Mouse (Mus musculus) limb, embryonic 11.5 days (tissue): ENCODE measurements around the gene Prss56. TPM values are rescaled to one million over a fixed set of nuclear protein-coding genes. Genes with fewer than 3 reads are reported as not detected.

ENCODE experiments used
- ATAC-seq: fragments of 200-750 bp; cut with Nextera tagmentation; 2 replicates; pipeline ENCODE4 v1.8.0; 2017; ENCODE audit warnings: low read depth; ENCODE audit not compliant: insufficient number of reproducible peaks, low FRiP score, low TSS enrichment
- DNase-seq: peaks from one replicate; pipeline ENCODE4 v3.0.0-alpha.2; 2015; ENCODE audit warnings: low spot score
- H3K27ac ChIP-seq: fragments of 300-500 bp; sonication (generic); replicated peaks from 2 replicates; pipeline ENCODE4 v1.5.1; 2014; ENCODE audit warnings: low read depth, mild to moderate bottlenecking, low read length
- H3K27me3 ChIP-seq: fragments of 300-500 bp; sonication (generic); 2 replicates; pipeline ENCODE4 v1.6.1; 2014; ENCODE audit warnings: mild to moderate bottlenecking, low read length, mixed read lengths; ENCODE audit not compliant: control insufficient read depth, insufficient read depth
- H3K36me3 ChIP-seq: fragments of 300-500 bp; sonication (generic); 2 replicates; pipeline ENCODE4 v1.6.1; 2014; ENCODE audit warnings: mild to moderate bottlenecking, low read length, moderate library complexity, mixed read lengths; ENCODE audit not compliant: control insufficient read depth, insufficient read depth
- H3K4me1 ChIP-seq: fragments of 300-500 bp; sonication (generic); 2 replicates; pipeline ENCODE4 v1.6.1; 2014; ENCODE audit warnings: low read length, mixed read lengths; ENCODE audit not compliant: control insufficient read depth, insufficient read depth
- H3K4me2 ChIP-seq: fragments of 300-500 bp; sonication (generic); 2 replicates; pipeline ENCODE4 v1.6.1; 2014; ENCODE audit warnings: low read depth, mild to moderate bottlenecking, moderate library complexity; ENCODE audit not compliant: severe bottlenecking
- H3K4me3 ChIP-seq: fragments of 300-500 bp; sonication (generic); 2 replicates; pipeline ENCODE4 v1.5.1; 2014; ENCODE audit warnings: low read depth, low read length
- H3K9ac ChIP-seq: fragments of 300-500 bp; sonication (generic); 2 replicates; pipeline ENCODE4 v1.6.1; 2014; ENCODE audit warnings: mild to moderate bottlenecking, low read length
- H3K9me3 ChIP-seq: fragments of 300-500 bp; sonication (generic); 2 replicates; pipeline ENCODE4 v1.6.1; 2016; ENCODE audit warnings: low read length; ENCODE audit not compliant: control insufficient read depth
- WGBS: fragments of 180-500 bp; shearing (Covaris S2); extraction: QIAGEN DNeasy Blood & Tissue Kit; methylation state at CpG from one replicate; pipeline ENCODE4 v1.1.7; 2014; 5-methylcytosine and 5-hydroxymethylcytosine counted together
- polyA plus RNA-seq: library from polyadenylated mRNA; unstranded; fragments of >200 nt; fragmentation: Nextera tagmentation; extraction: Ambion mirVana; gene quantifications from 2 replicates; pipeline ENCODE4 v1.2.1, GENCODE M21; 2014

Gene Prss56
- polyA plus RNA-seq, 1 experiment from 2014 or later = not detected

- no peak overlapping the region for H3K9ac ChIP-seq
- no peak overlapping the region for H3K4me3 ChIP-seq
Observed at GRCm38 (mm10) chr1:87174006-87174955, 8.8 kb upstream of the Prss56 start.

GRCm38 (mm10) chr1:87175852-87176292 is 7.2 kb upstream of the Prss56 start:
- no peaks in the 10 kb centered on the region for H3K4me1 ChIP-seq
- H3K9ac ChIP-seq = no peak overlapping the region
- H3K27ac ChIP-seq = no peak overlapping the region
- H3K4me3 ChIP-seq = no peak overlapping the region
- DNase-seq (peak; percentile 72), ATAC-seq (peak; percentile 63; the same call in 1 of the 2 replicates)
- no peak overlapping the region for H3K4me2 ChIP-seq
- WGBS = 21% methylated on average over 11 of the region's 11 CpGs
- no peaks in the 10 kb centered on the region for H3K36me3 ChIP-seq
- peaks cover under 1% of the 10 kb centered on the region; the same call in 1 of the 2 replicates for H3K27me3 ChIP-seq
- H3K9me3 ChIP-seq = no peaks in the 10 kb centered on the region

More at GRCm38 (mm10) chr1:87174006-87174955, 8.8 kb upstream of the Prss56 start:
- no peak overlapping the region for H3K27ac ChIP-seq
- no peaks in the 10 kb centered on the region for H3K9me3 ChIP-seq
- ATAC-seq (0 out of 2 replicates have a peak, but pooled peaks have one; percentile 31), DNase-seq (peak; percentile 83)
- WGBS = 23% methylated on average over 28 of the region's 28 CpGs
- H3K4me2 ChIP-seq = no peak overlapping the region
- peaks cover 9% of the 10 kb centered on the region for H3K27me3 ChIP-seq
- H3K36me3 ChIP-seq = no peaks in the 10 kb centered on the region
- H3K4me1 ChIP-seq = peaks cover 3% of the 10 kb centered on the region; the same call in 1 of the 2 replicates

- ATAC-seq (no peak), DNase-seq (no peak)
- Histone ChIP-seq H3K4me1 (no peaks in the 10 kb centered on the region; the same call in 1 of the 2 replicates), H3K4me2 (no peak overlapping the region), H3K9me3 (no peaks in the 10 kb centered on the region), H3K27ac (no peak overlapping the region), H3K4me3 (no peak overlapping the region), H3K36me3 (no peaks in the 10 kb centered on the region), H3K9ac (no peak overlapping the region), H3K27me3 (peaks cover 36% of the 10 kb centered on the region)
- WGBS = 54% methylated on average over 5 of the region's 5 CpGs
Observed at GRCm38 (mm10) chr1:87180896-87181295, 2.2 kb upstream of the Prss56 start.

- no peak overlapping the region for H3K4me2 ChIP-seq
Observed at GRCm38 (mm10) chr1:87183998-87184750, 1.1 kb downstream of the Prss56 start.

DNA sequence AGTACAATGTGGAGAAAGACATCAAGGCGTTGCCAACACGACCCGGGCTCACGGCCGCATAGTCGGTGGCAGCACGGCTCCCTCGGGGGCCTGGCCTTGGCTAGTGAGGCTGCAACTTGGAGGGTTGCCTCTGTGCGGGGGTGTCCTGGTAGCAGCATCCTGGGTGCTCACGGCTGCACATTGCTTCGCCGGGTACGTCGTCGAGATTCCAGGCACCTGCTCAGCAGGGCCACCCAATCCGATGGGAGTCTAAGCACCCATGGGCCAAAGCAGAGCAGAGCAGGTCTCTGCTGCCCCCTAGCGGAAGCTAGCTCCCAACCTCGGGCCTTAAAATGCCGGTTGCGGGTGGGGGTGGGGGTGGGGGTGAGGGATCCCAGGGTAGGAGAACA is 1.6 kb downstream of the Prss56 start:
- H3K36me3 ChIP-seq = no peaks in the 10 kb centered on the region
- H3K4me1 ChIP-seq = peaks cover 2% of the 10 kb centered on the region; the same call in 1 of the 2 replicates
- 12% methylated on average over 20 of the region's 20 CpGs for WGBS
- H3K4me2 ChIP-seq = no peak overlapping the region
- H3K4me3 ChIP-seq = no peak overlapping the region
- DNase-seq (peak; percentile 69), ATAC-seq (no peak)
- no peak overlapping the region for H3K27ac ChIP-seq
- H3K9ac ChIP-seq = no peak overlapping the region
- H3K9me3 ChIP-seq = no peaks in the 10 kb centered on the region
- peaks cover 44% of the 10 kb centered on the region for H3K27me3 ChIP-seq

More at GRCm38 (mm10) chr1:87183998-87184750, 1.1 kb downstream of the Prss56 start:
- peaks cover 2% of the 10 kb centered on the region; the same call in 1 of the 2 replicates for H3K4me1 ChIP-seq
- H3K27ac ChIP-seq = no peak overlapping the region
- H3K4me3 ChIP-seq = no peak overlapping the region
- no peaks in the 10 kb centered on the region for H3K9me3 ChIP-seq
- H3K9ac ChIP-seq = no peak overlapping the region
- WGBS = 31% methylated on average over 15 of the region's 15 CpGs
- no peaks in the 10 kb centered on the region for H3K36me3 ChIP-seq
- ATAC-seq = no peak
- peaks cover 44% of the 10 kb centered on the region for H3K27me3 ChIP-seq
- DNase-seq = no peak

DNA sequence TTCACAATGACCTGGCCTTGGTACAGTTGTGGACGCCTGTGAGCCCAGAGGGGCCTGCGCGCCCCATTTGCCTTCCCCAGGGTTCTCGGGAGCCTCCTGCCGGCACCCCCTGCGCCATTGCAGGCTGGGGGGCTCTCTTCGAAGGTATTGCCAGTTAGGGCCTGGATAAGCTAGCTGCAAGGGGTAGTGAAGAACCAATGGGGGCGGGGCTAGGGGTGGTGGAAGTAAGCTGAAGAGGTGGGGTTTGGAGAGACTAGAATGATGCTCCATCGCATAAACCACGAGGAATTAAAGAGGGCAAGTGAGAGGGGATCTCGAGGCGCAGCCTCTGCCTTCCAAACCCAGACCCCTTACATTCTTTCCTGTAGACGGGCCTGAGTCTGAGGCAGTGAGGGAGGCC is 2.4 kb downstream of the Prss56 start:
- Histone ChIP-seq H3K9ac (no peak overlapping the region), H3K27me3 (peaks cover 44% of the 10 kb centered on the region), H3K4me1 (peaks cover 2% of the 10 kb centered on the region; the same call in 1 of the 2 replicates), H3K4me2 (no peak overlapping the region), H3K9me3 (no peaks in the 10 kb centered on the region), H3K27ac (no peak overlapping the region), H3K4me3 (no peak overlapping the region), H3K36me3 (no peaks in the 10 kb centered on the region)
- WGBS = 17% methylated on average over 13 of the region's 13 CpGs
- DNase-seq = no peak
- ATAC-seq = no peak

- H3K27ac ChIP-seq = no peak overlapping the region
- 2% methylated on average over 54 of the region's 54 CpGs for WGBS
Observed at GRCm38 (mm10) chr1:87186261-87187036, 3.3 kb downstream of the Prss56 start.

More at GRCm38 (mm10) chr1:87186261-87187036, 3.3 kb downstream of the Prss56 start:
- Histone ChIP-seq H3K9me3 (no peaks in the 10 kb centered on the region), H3K4me1 (peaks cover 2% of the 10 kb centered on the region; the same call in 1 of the 2 replicates), H3K9ac (peak overlapping the region; percentile 12), H3K36me3 (no peaks in the 10 kb centered on the region), H3K27me3 (peaks cover 44% of the 10 kb centered on the region), H3K4me3 (peak overlapping the region; percentile 31), H3K4me2 (peak overlapping the region; percentile 79)
- ATAC-seq (peak; percentile 19; the same call in 1 of the 2 replicates), DNase-seq (peak; percentile 61)
